Mouse (Mus musculus): ENCODE data around the gene Tmem246. TPM values are rescaled to one million over a fixed set of nuclear protein-coding genes. Genes with fewer than 3 reads are reported as not detected.

Tmem246 gene
- total RNA-seq, 2 experiments from 2014 or later: 32.1 to 34.0 TPM

DNA sequence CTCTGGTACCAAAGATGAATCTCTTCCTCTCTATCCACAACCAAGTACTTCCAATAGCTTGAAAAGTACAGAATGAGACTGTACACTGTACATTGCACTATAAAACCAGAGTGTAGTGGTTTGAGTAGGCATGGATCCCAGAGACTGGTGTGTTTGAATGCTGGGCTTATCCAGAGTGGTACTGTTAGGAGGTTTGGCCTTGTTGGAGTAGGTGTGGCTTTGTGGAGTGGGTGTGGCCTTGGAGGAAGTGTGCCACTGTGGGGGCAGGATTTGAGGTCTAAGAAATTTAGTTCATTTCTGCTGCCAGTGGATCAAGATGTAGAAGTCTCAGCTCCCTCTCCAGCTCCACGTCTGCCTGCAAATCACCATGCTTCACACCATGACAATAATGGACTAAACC lies 7.8 kb upstream of the Tmem246 start:
- Histone ChIP-seq H3K27ac (no peak overlapping the region), H3K4me3 (no peak overlapping the region)
- no peak for TF ChIP-seq CTCF (IDR thresholded peaks at IDR 0.05)
- intact Hi-C loops (cut with DNase I): no loop called here
- no peak for DNase-seq

DNA sequence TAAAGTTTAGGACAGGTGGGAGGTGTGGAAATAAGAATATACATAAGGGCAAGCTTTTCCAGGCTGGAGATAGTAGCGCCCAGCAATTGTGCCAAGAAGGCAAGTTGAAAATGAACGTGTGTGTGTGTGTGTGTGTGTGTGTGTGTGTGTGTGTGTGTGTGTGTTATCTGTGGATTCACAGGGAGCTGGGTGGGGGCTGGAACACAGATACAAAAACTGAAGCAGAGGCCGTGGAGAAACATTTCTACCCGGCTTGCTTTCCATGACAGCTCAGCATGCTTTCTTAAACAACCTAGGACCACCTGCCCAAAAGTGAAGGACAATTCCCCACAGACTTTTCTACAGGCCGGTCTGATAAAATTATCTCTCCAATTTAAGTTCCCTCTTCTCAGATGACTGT lies 6.9 kb upstream of the Tmem246 start:
- DNase-seq: no peak
- H3K27ac ChIP-seq: no peak overlapping the region
- H3K4me3 ChIP-seq: no peak overlapping the region
- intact Hi-C loops (cut with DNase I): no loop called here
- TF ChIP-seq CTCF (IDR thresholded peaks at IDR 0.05): no peak

DNA sequence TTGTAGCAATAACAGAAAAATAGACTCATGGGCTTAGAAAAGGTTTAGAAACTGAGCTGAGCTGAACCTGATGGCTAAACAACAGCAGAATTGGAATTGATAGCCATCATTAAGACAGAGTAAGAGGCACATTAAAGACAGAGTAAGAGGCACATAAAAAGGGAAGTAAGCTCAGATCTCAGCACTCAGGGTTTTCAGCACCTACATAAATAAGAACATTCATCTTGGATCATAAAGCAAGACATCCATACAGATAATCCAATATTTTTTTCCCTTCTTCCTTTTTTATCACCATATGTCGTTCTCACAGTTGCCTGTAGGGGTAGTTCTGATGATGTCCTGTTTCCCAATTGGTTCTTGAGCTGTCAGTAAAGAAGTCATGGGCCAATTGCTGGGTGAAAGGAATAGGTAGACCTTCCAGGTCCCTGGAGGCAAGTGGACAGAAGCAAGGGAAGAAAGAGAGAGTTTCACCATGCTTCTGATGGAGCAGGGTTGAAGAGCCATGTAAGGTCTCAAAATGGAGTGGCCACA lies 6.4 kb upstream of the Tmem246 start:
- no peak overlapping the region for H3K4me3 ChIP-seq
- TF ChIP-seq CTCF (IDR thresholded peaks at IDR 0.05): no peak
- H3K27ac ChIP-seq: no peak overlapping the region
- intact Hi-C loops (cut with DNase I): no loop called here
- DNase-seq: no peak

DNA sequence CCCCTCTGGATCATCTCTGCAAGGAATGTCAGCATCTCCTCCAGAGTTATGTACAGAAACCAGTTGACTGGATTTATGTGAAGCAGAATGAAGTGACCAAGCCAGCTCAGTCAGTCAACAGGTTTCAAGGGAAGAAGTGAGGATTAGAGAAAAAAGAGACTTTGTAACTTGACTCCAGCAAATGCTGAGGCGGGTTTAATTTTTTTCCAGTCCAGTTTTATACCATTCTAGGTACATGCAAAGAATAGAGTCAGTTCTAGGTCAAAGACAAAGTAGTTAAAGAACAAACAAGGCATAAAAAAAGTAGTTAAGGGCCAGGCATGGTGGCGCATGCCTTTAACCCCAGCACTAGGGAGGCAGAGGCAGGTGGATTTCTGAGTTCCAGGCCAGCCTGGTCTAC lies 5.5 kb upstream of the Tmem246 start:
- no peak overlapping the region for H3K27ac ChIP-seq
- TF ChIP-seq CTCF (IDR thresholded peaks at IDR 0.05): no peak
- no peak for DNase-seq
- intact Hi-C loops (cut with DNase I): no loop called here
- H3K4me3 ChIP-seq: no peak overlapping the region

DNA sequence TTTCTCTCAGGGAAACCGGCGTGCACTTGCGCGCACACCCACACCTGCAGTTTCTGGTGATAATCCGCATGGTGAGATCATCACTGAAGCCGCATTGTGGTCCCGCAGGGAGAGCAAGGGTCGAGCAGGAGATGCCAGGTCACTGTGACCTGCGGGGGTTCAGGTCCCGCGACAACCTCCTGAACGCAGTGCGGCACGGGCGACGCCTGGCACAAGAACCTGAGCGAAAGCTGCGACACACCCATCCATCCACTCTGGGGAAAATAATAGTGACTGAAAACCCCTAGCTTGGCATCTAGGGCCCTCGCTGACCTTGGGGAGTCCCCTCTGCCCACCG lies 862 bp downstream of the Tmem246 start:
- H3K4me3 ChIP-seq: peak overlapping the region; percentile 97
- intact Hi-C loops (cut with DNase I): no loop called here
- no peak for TF ChIP-seq CTCF (IDR thresholded peaks at IDR 0.05)
- peak overlapping the region; percentile 96 for H3K27ac ChIP-seq
- DNase-seq: no peak

DNA sequence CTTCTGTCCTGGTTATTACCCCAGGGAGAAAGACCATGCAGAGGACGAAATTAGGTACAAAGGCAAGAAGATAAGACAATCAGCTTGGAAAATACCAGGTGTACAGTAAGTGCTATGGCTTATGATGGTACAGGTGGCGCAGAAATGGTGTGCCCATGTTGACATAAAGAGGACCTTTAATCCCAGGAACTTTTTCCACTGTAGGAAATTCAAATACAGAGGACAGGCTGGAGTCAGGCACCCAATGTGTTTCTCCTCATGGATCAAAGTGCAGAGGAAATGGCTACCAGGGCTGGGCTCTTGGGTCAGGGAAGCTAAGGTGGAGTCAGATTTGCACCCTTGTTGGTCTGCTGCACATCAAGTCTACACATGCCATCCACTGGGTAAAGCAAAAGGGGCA lies 7.5 kb downstream of the Tmem246 start:
- TF ChIP-seq CTCF (IDR thresholded peaks at IDR 0.05): no peak
- H3K27ac ChIP-seq: no peak overlapping the region
- intact Hi-C loops (cut with DNase I): no loop called here
- H3K4me3 ChIP-seq: no peak overlapping the region
- DNase-seq: no peak

DNA sequence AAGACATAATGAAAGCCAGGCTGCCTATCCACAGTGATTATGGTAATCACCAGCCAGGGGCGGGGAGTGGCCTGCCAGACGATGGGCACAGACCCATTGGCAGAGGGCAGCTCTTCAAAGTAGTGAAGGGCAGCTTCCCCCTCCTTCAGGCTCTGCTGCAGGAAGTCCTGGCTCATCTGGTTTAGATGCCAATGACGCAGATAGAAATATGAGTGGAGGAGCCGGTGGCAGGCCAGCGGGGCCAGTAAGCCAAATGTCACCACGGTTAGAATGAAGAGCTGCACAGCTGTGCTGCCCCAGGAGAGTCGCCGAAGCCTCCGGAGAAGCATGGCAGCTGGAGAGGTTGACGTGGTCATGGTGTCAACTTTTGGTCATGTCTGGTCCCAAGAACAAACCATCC lies 10.9 kb downstream of the Tmem246 start:
- intact Hi-C loops (cut with DNase I): no loop called here
- TF ChIP-seq CTCF (IDR thresholded peaks at IDR 0.05): no peak
- DNase-seq: peak; percentile 89
- Histone ChIP-seq H3K27ac (peak overlapping the region; percentile 85), H3K4me3 (peak overlapping the region; percentile 61)

DNA sequence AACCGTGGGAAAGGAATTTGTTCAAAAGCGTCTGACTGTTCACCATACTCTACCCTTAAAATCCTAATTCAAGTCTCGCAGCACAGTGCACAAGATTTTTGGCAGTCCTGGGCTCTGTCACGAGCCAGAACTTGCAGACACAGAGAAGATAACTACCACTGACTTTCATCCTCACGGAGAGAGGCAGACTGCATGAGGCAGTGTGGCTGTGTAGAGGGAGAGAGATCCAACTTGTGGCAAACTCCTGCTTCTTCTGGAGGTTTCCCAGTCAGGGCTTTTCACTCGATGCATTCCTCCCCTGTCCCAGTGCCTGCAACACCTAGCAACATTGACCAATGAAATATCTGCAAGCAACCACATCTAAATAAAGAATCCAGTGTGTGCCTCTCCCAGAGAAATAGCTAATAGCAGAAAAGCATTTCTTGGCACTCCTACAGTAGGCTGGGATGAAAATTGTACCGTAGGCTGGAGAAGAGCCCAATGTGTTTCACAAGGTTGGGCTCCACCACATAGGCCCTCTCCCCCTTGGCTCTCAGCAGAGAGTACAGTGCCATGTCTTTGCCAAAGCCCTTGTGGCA lies 12.1 kb downstream of the Tmem246 start:
- DNase-seq: peak; percentile 39
- peak overlapping the region; percentile 61 for H3K4me3 ChIP-seq
- intact Hi-C loops (cut with DNase I): no loop called here
- H3K27ac ChIP-seq: peak overlapping the region; percentile 85
- no peak for TF ChIP-seq CTCF (IDR thresholded peaks at IDR 0.05)

DNA sequence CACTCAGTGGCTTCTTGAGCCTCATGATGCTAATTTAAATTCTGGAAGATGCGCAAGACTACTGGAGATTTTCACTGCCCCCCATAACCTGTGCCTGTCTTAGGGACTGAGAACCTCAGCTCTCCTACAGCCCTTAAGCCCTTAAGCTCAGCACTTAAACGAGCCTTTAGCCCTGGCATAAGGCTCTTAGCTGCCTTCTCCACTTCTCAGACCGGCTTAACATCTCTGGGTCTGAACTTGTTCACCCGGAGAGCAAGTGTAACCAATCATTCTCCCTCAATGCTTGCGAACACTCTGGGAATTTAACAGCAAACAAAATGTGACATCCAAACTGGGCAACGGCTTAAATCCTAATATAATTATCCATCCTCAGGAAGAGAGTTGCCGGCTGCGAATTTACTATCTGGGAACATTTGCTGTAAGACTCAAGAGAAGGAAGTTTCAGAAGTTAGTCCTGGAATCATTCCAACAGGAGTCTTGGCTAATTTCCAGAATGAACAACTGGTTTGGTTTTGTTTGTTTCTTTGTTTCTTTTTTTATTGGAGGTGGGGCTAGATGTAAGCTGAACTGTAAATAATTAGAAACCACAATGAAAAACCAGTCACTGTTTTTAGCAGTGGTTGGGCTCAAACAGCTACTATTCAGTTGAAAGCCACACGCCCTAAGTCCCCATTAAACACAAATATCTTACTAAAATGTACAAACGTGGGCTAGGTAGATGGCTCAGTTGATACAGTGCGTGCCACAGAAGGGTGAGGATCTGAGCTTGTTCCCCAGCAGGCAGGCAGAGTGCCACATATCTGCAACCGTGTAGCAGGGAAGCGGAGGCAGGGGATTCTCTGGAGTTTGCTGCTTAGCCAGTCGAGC lies 13.5 kb downstream of the Tmem246 start:
- no peak for DNase-seq
- peak overlapping the region; percentile 85 for H3K27ac ChIP-seq

DNA sequence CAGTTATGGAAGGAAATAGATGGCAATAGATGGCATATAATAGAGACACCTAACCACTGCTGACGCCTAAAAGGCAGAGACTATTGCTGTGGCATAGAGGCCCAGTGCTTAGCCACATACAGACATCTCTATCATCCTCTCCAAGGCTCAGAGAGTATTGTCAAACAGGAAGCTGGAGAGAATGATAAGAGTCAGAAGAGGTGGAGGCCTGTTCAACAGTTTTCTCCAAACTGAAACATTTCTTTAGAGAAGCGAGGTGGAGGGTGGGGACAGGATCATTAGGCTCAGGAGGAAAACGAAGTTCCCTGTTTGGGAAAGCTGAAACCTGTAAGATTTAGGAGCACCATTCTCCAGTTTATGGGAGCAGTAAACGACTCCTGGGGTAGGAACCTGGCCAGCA lies 16.4 kb downstream of the Tmem246 start:
- Histone ChIP-seq H3K27ac (no peak overlapping the region), H3K4me3 (no peak overlapping the region)
- DNase-seq: no peak
- TF ChIP-seq CTCF (IDR thresholded peaks at IDR 0.05): no peak
- intact Hi-C loops (cut with DNase I): no loop called here

More for the DNA sequence above, 13.5 kb downstream of the Tmem246 start:
- peak overlapping the region; percentile 2; the same call in 1 of the 2 replicates for H3K4me3 ChIP-seq
- intact Hi-C loops (cut with DNase I): no loop called here
- no peak for TF ChIP-seq CTCF (IDR thresholded peaks at IDR 0.05)

DNA sequence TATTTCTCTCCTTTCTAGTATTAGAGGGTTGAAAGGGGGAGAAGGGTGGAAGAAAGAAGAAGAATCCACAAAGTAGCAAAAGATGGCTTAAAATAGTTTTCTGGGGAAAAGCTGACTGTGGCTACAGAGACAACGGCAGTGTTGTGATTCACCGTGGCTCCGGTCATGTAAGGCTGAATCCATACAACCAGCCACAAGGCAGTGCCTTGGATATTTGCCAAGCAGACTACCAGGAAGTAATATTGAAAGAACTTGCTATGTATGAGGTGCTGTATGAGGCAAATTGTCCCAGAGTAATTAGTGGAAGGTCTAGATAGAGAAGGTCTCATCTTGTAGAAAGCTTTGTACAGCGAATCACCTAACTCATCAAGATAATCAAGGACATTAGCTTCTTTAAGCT lies 25.5 kb downstream of the Tmem246 start:
- DNase-seq: no peak
- intact Hi-C loops (cut with DNase I): no loop called here
- H3K4me3 ChIP-seq: no peak overlapping the region
- no peak for TF ChIP-seq CTCF (IDR thresholded peaks at IDR 0.05)
- no peak overlapping the region for H3K27ac ChIP-seq

DNA sequence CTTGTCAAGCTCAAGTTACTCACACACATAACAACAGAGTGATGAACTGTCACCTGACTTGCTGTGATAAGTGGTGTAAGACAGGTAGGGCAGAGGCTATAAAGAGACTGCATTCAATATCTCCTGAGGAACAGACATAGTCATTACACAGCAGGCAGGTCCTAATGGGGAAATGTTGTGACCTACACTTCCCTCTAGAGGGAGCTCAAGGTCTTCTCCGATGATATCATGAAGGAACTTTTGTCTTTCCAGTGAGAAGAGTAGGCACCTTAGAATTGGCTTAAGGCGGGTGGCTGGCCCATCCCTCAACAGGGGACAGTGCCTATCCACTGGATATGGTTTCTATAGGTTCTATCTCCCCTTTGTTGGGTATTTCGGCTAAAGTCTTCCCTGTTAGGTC lies 30.1 kb downstream of the Tmem246 start:
- intact Hi-C loops (cut with DNase I): no loop called here

DNA sequence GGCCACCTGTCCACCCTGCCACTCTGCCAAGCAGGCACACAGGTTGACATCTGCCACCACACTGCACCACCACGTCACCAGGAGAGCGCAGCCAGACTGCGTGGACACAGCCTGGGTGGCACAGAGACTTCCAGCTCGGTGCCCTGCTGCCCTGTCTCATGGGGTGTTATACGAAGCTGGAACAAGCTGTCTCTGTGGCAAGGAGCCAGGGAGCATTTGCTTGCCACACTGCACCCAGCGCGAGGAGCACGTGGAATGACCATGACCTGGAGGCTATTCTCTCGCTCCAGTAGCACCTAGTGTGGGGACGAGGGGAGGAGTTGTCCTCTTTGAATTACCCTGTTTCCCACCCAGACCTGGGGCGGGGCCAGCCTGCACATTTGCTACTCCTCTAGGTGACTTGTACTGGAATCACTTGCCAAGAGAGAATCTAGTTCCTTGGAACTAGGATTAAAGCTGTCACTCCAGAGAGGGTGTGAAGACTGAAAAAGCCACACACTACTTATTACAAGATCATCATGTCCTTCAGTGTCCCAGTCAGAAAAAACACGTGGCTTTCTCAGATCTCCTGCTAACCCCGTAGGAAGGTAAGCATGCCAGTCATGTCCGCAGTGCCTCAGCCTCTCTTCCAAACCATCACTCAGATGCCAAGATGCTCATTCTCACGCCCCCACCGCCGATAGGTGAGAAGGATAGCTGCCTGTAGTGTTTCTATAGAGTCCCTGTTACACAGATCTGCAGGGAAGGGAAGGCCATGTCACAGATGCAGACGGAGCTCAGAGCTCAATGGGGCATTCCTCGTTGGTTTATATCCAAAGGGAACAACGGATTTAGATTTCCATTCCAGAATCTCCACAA lies 37.5 kb downstream of the Tmem246 start:
- no peak for TF ChIP-seq CTCF (IDR thresholded peaks at IDR 0.05)
- Histone ChIP-seq H3K27ac (peak overlapping the region; percentile 85), H3K4me3 (peak overlapping the region; percentile 30; the same call in 1 of the 2 replicates)
- intact Hi-C loops (cut with DNase I): no loop called here
- DNase-seq: peak; percentile 91

More for the DNA sequence above, 30.1 kb downstream of the Tmem246 start:
- H3K27ac ChIP-seq: no peak overlapping the region
- TF ChIP-seq CTCF (IDR thresholded peaks at IDR 0.05): peak; percentile 97
- peak; percentile 41 for DNase-seq
- no peak overlapping the region for H3K4me3 ChIP-seq

All from gastrocnemius, adult 2 months (tissue).